Mouse (Mus musculus) spleen, adult 2 months (tissue): ENCODE results near the gene Olfr775.

ENCODE experiments used
- CTCF ChIP-seq: fragments of 200-500 bp; IDR thresholded peaks from 2 replicates; pipeline ENCODE4 v1.5.1; 2011; ENCODE audit warnings: mild to moderate bottlenecking, inconsistent platforms; ENCODE audit not compliant: insufficient read depth, insufficient read length, insufficient replicate concordance; ENCODE audit errors: extremely low read depth
- POLR2A ChIP-seq: fragments of 200-500 bp; IDR thresholded peaks from 2 replicates; pipeline ENCODE4 v1.6.1; 2011; ENCODE audit warnings: low read depth, low read length, inconsistent platforms

- TF ChIP-seq CTCF (no peak), POLR2A (no peak)
Measured at GRCm38 (mm10) chr10:129230737-129231136, 17.5 kb upstream of the Olfr775 start.
